Mouse (Mus musculus) liver, adult (tissue): ENCODE measurements around the gene Stk10.

Experiments
- GATA4 ChIP-seq: IDR thresholded peaks from 2 replicates; pipeline ENCODE4 v1.6.1; 2014; ENCODE audit warnings: mild to moderate bottlenecking, low read length; ENCODE audit not compliant: insufficient replicate concordance

Gene Stk10

GRCm38 (mm10) chr11:32589201-32589600 lies 56.1 kb downstream of the Stk10 start:
- TF ChIP-seq GATA4 = no peak

DNA sequence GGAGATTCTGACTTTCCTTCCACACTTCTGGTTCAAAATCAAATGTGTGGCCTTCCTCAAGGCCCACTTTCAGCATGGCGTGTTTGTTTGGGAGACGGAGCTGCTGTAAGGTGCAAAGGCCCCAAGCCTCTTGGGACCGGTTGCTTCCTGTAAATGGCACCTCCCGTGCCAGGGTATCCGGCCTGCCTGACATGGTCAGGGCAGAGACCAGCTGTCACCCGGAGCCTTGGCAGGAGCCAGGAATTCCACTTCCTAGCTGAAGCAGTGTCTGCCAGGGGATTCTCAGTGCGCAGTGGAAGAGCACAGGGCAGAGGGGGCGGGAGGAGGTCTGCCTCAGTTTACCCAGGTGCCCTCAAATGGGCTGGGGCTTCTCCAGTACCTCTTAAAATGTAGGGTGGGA lies 56.7 kb downstream of the Stk10 start:
- no peak for TF ChIP-seq GATA4

DNA sequence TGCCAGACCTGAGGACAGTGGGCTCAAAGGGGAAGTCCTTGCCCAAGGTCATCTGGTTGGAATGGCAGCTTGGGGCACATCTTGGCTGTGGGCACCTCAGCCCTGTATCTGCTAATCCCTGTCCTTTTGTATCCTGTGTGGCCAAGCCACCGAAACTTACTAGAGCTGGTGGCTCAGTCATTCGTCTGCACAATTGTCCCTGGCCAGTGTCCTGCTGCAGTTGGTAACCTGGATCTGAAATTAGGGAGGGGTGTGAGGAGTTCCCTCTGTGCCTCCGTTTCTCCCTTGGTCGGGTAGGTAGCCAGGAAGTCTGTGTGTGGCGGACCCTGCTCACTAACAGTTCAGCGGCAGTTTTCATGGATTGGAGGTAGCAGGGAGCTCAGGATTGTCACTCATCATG lies 57.1 kb downstream of the Stk10 start:
- no peak for TF ChIP-seq GATA4

DNA sequence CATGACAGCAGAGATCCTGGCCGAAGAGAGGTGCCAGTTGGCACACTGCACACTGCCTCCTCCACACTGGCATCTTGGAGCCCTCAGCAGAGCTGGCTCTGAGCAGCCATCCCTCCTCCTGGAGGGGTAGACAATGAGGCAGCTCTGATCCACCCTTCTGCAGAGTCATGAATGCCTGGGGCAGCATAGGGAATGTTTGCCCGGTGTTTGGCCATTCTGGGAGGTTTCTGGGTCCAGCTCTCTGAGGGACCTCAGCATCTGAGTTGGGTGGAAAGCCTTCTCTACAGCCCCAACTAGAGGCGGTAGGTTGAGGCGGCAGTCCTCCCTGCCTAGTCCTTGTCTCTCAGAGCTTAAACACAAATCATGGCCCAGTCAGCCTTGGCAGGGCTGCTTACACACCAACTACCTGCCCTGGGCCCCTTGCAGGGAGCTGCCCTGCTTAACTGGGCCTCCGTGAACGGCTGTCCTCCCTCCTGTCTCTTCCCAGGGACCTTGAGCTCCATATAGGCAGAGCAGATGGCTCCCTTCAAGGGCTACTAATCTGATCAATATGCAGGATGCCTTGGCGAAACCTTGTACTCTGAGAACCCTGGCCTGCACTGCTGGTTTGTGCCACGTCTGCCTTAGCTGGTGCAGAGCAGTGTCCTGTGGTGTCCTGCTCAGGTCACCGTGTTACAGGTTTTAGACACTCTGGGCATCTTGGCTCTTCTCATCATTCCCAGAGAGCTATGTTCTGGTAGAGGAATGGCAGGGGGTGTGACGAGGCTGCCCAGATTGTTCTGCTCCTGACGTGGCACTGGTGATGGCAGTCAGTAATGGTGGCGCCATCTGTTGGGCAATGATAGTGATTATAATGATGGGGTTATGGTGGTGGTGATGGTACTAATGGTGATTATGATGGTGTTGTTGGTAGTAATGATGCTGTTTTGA lies 59.1 kb downstream of the Stk10 start:
- no peak for TF ChIP-seq GATA4

- TF ChIP-seq GATA4 = no peak
These were observed 60.0 kb downstream of the Stk10 start for GRCm38 (mm10) chr11:32593081-32593480.

- no peak for TF ChIP-seq GATA4
These were observed 61.0 kb downstream of the Stk10 start for GRCm38 (mm10) chr11:32594122-32594521.

GRCm38 (mm10) chr11:32600371-32600770 lies 67.3 kb downstream of the Stk10 start:
- no peak for TF ChIP-seq GATA4

DNA sequence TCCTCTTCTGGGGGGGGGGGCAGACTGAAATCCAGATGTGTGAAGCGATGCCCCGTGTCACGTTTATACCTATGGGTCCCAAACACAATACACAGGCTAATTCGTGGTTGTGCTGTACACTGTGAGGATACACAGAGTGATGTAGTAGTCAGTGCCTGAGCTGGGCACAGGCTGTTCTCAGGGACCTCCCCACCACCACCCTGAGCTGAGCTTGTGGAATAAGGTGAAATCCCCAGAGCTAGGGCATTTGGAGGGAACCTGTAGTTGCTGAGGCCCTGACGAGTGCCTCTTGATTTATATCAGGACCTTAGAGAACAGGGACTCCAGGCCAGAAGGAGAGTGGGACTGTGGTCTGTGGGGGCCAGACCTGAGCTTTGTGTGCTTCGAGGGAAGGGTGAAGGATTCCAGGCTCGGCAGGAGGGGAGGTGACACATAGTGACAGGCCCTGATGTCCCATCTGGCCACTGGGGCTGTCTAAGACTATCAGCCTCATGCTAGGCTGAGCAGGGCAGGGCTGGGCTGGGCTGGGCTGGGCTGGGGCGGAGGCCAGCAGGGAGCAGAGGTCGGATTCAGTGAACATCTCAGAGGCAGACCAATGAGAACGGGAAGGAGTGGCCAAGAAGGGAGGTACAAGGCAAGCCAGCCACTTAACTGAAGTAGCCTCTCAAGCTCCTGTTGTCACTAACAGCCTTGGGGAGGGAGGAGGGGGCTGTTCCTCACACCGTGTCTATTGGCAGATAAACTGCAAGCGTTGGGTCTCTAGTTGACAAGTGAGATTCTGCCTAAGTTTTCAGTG lies 68.6 kb downstream of the Stk10 start:
- TF ChIP-seq GATA4 = no peak

- TF ChIP-seq GATA4 = no peak
These were observed 71.6 kb downstream of the Stk10 start for GRCm38 (mm10) chr11:32604663-32605062.

DNA sequence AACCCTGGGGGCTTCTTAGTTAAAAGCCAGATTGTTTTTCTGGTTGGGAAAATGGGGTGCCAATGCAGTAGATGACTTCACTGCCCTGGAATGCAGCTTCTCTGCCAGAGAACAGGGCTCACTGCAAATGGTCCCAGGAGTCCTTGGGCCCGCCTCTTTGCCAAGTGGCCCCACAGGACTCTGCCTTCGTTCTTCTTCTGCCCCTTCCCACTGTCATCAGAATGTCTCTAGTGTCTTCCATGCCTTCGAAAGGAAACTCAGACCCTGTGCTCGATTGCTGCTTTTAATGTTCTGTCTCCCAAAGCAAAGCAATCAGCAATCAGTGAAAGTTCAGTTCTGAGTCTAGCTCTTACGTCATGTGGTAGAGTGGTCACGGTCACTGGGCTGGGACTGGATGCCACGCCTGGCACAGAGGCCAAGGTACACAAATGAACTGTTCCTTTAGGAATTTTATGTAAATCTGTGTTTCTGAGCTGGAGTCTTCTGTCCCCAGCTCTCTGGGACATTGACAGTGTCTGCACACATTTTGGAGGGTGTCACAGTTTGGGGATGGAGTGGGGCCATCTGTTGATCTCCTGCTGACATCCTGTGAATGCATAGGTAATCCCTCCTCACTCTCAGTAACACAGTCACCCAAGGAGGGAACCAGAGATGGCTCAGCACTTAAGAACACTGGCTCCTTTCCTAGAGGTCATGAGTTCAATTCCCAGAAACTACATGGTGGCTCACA lies 72.2 kb downstream of the Stk10 start:
- TF ChIP-seq GATA4 = no peak

- no peak for TF ChIP-seq GATA4
These were observed 72.8 kb downstream of the Stk10 start for GRCm38 (mm10) chr11:32605907-32606306.

- no peak for TF ChIP-seq GATA4
These were observed 74.2 kb downstream of the Stk10 start for GRCm38 (mm10) chr11:32607319-32607718.

- no peak for TF ChIP-seq GATA4
These were observed 77.5 kb downstream of the Stk10 start for GRCm38 (mm10) chr11:32610616-32611015.

DNA sequence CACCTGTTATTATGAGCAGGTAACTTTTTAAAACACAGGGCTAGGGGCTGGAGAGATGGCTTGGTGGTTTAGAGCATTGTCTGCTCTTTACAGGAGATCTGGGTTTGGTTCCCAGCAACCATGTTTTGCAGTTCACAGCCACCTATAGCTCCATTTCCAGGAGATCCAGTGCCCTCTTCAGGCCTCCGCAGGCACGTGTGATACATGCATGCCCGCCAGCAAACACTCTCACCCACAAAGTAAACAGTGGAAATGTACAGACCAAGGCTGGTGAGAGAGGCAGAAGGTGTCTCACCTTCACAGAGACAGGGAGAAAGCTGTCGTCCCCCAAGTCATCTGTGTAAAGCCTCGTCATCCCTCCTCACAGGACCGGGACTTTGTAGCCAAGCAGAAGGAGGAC lies 79.2 kb downstream of the Stk10 start:
- no peak for TF ChIP-seq GATA4

GRCm38 (mm10) chr11:32614463-32614862 lies 81.4 kb downstream of the Stk10 start:
- TF ChIP-seq GATA4 = no peak
